Mouse (Mus musculus): Measurements from ENCODE around the gene Vmn2r2. TPM values are rescaled to one million over a fixed set of nuclear protein-coding genes. Genes with fewer than 3 reads are reported as not detected.

Vmn2r2 gene
- polyA plus RNA-seq (2021; fragmentation: Nextera tagmentation) = not detected in 2 replicates
- long read RNA-seq, experiment 1 = 0 reads
- long read RNA-seq, experiment 2 = 0 reads

GRCm38 (mm10) chr3:64141878-64142508 lies at the start of gene Vmn2r2:
Gene Vmn2r2, minus strand, starts transcription at chr3:64141928.

DNA sequence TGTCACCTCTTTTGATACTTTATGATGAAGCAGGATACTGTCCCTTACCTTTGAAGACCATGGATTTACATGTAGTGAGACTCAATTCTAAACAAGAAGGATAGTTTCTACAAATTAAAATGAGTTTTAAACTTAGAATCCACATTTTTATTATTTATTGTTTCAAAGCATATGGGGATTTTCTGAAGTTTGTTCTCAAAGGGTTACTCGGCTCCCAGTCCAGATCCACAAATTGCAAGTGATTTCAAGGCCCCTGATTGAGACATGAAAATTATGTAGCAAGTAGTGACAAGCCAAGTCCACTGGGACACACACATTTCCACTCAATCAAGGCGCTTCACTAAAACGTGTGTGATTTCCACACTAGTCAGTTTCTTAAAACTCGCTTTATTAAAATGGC lies 60.5 kb downstream of the Vmn2r2 start, which contains the start of gene Vmn2r1:
Vmn2r1 (plus strand) TSS at position 301 of the 400 bp plus-strand sequence.

Other genes starting within 250 kb of the Vmn2r2 start
- 1.7 and 2.1 TPM in 2 replicates for gene Plch1, start 242.5 kb downstream of the Vmn2r2 start, polyA plus RNA-seq (2021; fragmentation: Nextera tagmentation)
- gene E130311K13Rik, start 212.5 kb downstream of the Vmn2r2 start, polyA plus RNA-seq (2021; fragmentation: Nextera tagmentation) = 16.8 and 22.2 TPM in 2 replicates
- gene Slc33a1, start 177.2 kb downstream of the Vmn2r2 start, polyA plus RNA-seq (2021; fragmentation: Nextera tagmentation) = 11.4 and 16.3 TPM in 2 replicates
- 22.9 and 25.2 TPM in 2 replicates for gene Gmps, start 165.8 kb downstream of the Vmn2r2 start, polyA plus RNA-seq (2021; fragmentation: Nextera tagmentation)
- 0.03 and 0.04 TPM in 2 replicates for gene Vmn2r1, start 60.4 kb downstream of the Vmn2r2 start, polyA plus RNA-seq (2021; fragmentation: Nextera tagmentation)
- gene Vmn2r3, start 147.8 kb upstream of the Vmn2r2 start, polyA plus RNA-seq (2021; fragmentation: Nextera tagmentation) = not detected in 2 replicates